Mouse (Mus musculus): ENCODE data around the gene Slc2a3. TPM values are rescaled to one million over a fixed set of nuclear protein-coding genes. Genes with fewer than 3 reads are reported as not detected.
"Not testable (repeated sequence)": the region's sequence is repeated elsewhere in the genome, so short reads cannot be mapped to it uniquely, and the experiment has no call there.

The Slc2a3 gene
- polyA plus RNA-seq, 1 experiment from 2014 or later, result 12.1 TPM

- Histone ChIP-seq H3K4me2 (ENCODE audit: low read depth, low read length) (peak overlapping the region; percentile 75), H3K27ac (ENCODE audit: low read length) (no peak overlapping the region), H3K27me3 (ENCODE audit: control insufficient read depth, insufficient read depth, low read length) (peaks cover 2% of the 10 kb centered on the region), H3K9ac (ENCODE audit: low read length) (peak overlapping the region; percentile 61), H3K36me3 (ENCODE audit: control insufficient read depth, insufficient read depth, low read length) (no peaks in the 10 kb centered on the region), H3K9me3 (replicated peaks; ENCODE audit: control insufficient read depth, low read length) (no peaks in the 10 kb centered on the region), H3K4me3 (replicated peaks; ENCODE audit: low read length) (peak overlapping the region; percentile 56), H3K4me1 (ENCODE audit: control insufficient read depth, insufficient read depth, low read length) (no peaks in the 10 kb centered on the region; the same call in 1 of the 2 replicates)
- no peak for ATAC-seq (ENCODE audit: insufficient read depth, low FRiP score)
- WGBS, result 8% methylated on average over 25 of the region's 25 CpGs
Measured at GRCm38 (mm10) chr6:122741460-122742227, 59.8 kb downstream of the Slc2a3 start.

GRCm38 (mm10) chr6:122739952-122740351 lies 61.5 kb downstream of the Slc2a3 start:
- ATAC-seq (ENCODE audit: insufficient read depth, low FRiP score), result peak; percentile 36
- H3K4me2 ChIP-seq (ENCODE audit: low read depth, low read length), result peak overlapping the region; percentile 33; the same call in 1 of the 2 replicates
- WGBS, result 11% methylated on average over 8 of the region's 8 CpGs

GRCm38 (mm10) chr6:122719942-122720341 lies 81.5 kb downstream of the Slc2a3 start:
- H3K9ac ChIP-seq (ENCODE audit: low read length), result no peak overlapping the region
- no peaks in the 10 kb centered on the region for H3K36me3 ChIP-seq (ENCODE audit: control insufficient read depth, insufficient read depth, low read length)
- no peaks in the 10 kb centered on the region for H3K4me1 ChIP-seq (ENCODE audit: control insufficient read depth, insufficient read depth, low read length)
- H3K4me3 ChIP-seq (replicated peaks; ENCODE audit: low read length), result no peak overlapping the region
- WGBS, result 34% methylated on average over 2 of the region's 2 CpGs
- no peak overlapping the region for H3K27ac ChIP-seq (ENCODE audit: low read length)
- no peak overlapping the region for H3K4me2 ChIP-seq (ENCODE audit: low read depth, low read length)
- ATAC-seq (ENCODE audit: insufficient read depth, low FRiP score), result no peak
- no peaks in the 10 kb centered on the region for H3K27me3 ChIP-seq (ENCODE audit: control insufficient read depth, insufficient read depth, low read length)
- H3K9me3 ChIP-seq (replicated peaks; ENCODE audit: control insufficient read depth, low read length), result no peaks in the 10 kb centered on the region

More at GRCm38 (mm10) chr6:122739952-122740351, 61.5 kb downstream of the Slc2a3 start:
- H3K9me3 ChIP-seq (replicated peaks; ENCODE audit: control insufficient read depth, low read length), result no peaks in the 10 kb centered on the region
- peaks cover 2% of the 10 kb centered on the region for H3K27me3 ChIP-seq (ENCODE audit: control insufficient read depth, insufficient read depth, low read length)
- no peak overlapping the region for H3K4me3 ChIP-seq (replicated peaks; ENCODE audit: low read length)
- no peak overlapping the region for H3K27ac ChIP-seq (ENCODE audit: low read length)
- H3K4me1 ChIP-seq (ENCODE audit: control insufficient read depth, insufficient read depth, low read length), result no peaks in the 10 kb centered on the region; the same call in 1 of the 2 replicates
- no peak overlapping the region for H3K9ac ChIP-seq (ENCODE audit: low read length)
- no peaks in the 10 kb centered on the region for H3K36me3 ChIP-seq (ENCODE audit: control insufficient read depth, insufficient read depth, low read length)

GRCm38 (mm10) chr6:122718224-122718623 lies 83.2 kb downstream of the Slc2a3 start:
- not testable (repeated sequence) for H3K4me3 ChIP-seq (replicated peaks; ENCODE audit: low read length); ATAC-seq (ENCODE audit: insufficient read depth, low FRiP score); H3K9ac ChIP-seq (ENCODE audit: low read length); H3K4me2 ChIP-seq (ENCODE audit: low read depth, low read length); H3K9me3 ChIP-seq (replicated peaks; ENCODE audit: control insufficient read depth, low read length); H3K27ac ChIP-seq (ENCODE audit: low read length); H3K4me1 ChIP-seq (ENCODE audit: control insufficient read depth, insufficient read depth, low read length); H3K36me3 ChIP-seq (ENCODE audit: control insufficient read depth, insufficient read depth, low read length); H3K27me3 ChIP-seq (ENCODE audit: control insufficient read depth, insufficient read depth, low read length)
- WGBS, result 90% methylated on average over 1 of the region's 1 CpGs

GRCm38 (mm10) chr6:122715886-122716285 lies 85.6 kb downstream of the Slc2a3 start:
- no peaks in the 10 kb centered on the region for H3K36me3 ChIP-seq (ENCODE audit: control insufficient read depth, insufficient read depth, low read length)
- H3K27ac ChIP-seq (ENCODE audit: low read length), result no peak overlapping the region
- no peak overlapping the region for H3K4me2 ChIP-seq (ENCODE audit: low read depth, low read length)
- no peaks in the 10 kb centered on the region for H3K4me1 ChIP-seq (ENCODE audit: control insufficient read depth, insufficient read depth, low read length)
- no peak overlapping the region for H3K9ac ChIP-seq (ENCODE audit: low read length)
- H3K27me3 ChIP-seq (ENCODE audit: control insufficient read depth, insufficient read depth, low read length), result no peaks in the 10 kb centered on the region
- no peak for ATAC-seq (ENCODE audit: insufficient read depth, low FRiP score)
- WGBS, result 12% methylated on average over 4 of the region's 4 CpGs
- no peak overlapping the region for H3K4me3 ChIP-seq (replicated peaks; ENCODE audit: low read length)
- H3K9me3 ChIP-seq (replicated peaks; ENCODE audit: control insufficient read depth, low read length), result no peaks in the 10 kb centered on the region

GRCm38 (mm10) chr6:122714707-122715365 lies 86.6 kb downstream of the Slc2a3 start:
- no peaks in the 10 kb centered on the region for H3K36me3 ChIP-seq (ENCODE audit: control insufficient read depth, insufficient read depth, low read length)
- WGBS, result 33% methylated on average over 7 of the region's 7 CpGs
- no peak overlapping the region for H3K4me2 ChIP-seq (ENCODE audit: low read depth, low read length)
- H3K9ac ChIP-seq (ENCODE audit: low read length), result no peak overlapping the region
- H3K27me3 ChIP-seq (ENCODE audit: control insufficient read depth, insufficient read depth, low read length), result no peaks in the 10 kb centered on the region
- ATAC-seq (ENCODE audit: insufficient read depth, low FRiP score), result no peak
- H3K9me3 ChIP-seq (replicated peaks; ENCODE audit: control insufficient read depth, low read length), result no peaks in the 10 kb centered on the region
- no peaks in the 10 kb centered on the region for H3K4me1 ChIP-seq (ENCODE audit: control insufficient read depth, insufficient read depth, low read length)
- H3K27ac ChIP-seq (ENCODE audit: low read length), result no peak overlapping the region
- no peak overlapping the region for H3K4me3 ChIP-seq (replicated peaks; ENCODE audit: low read length)

GRCm38 (mm10) chr6:122713116-122713515 lies 88.3 kb downstream of the Slc2a3 start:
- H3K4me3 ChIP-seq (replicated peaks; ENCODE audit: low read length); H3K9ac ChIP-seq (ENCODE audit: low read length); H3K27ac ChIP-seq (ENCODE audit: low read length); H3K4me2 ChIP-seq (ENCODE audit: low read depth, low read length); H3K9me3 ChIP-seq (replicated peaks; ENCODE audit: control insufficient read depth, low read length); H3K27me3 ChIP-seq (ENCODE audit: control insufficient read depth, insufficient read depth, low read length); H3K4me1 ChIP-seq (ENCODE audit: control insufficient read depth, insufficient read depth, low read length); H3K36me3 ChIP-seq (ENCODE audit: control insufficient read depth, insufficient read depth, low read length); ATAC-seq (ENCODE audit: insufficient read depth, low FRiP score): not testable (repeated sequence)
- 89% methylated on average over 7 of the region's 7 CpGs for WGBS

GRCm38 (mm10) chr6:122711455-122711854 lies 90.0 kb downstream of the Slc2a3 start:
- WGBS, result 76% methylated on average over 2 of the region's 2 CpGs
- H3K9ac ChIP-seq (ENCODE audit: low read length), result no peak overlapping the region

GRCm38 (mm10) chr6:122708826-122709225 lies 92.6 kb downstream of the Slc2a3 start:
- H3K27ac ChIP-seq (ENCODE audit: low read length), result no peak overlapping the region
- H3K27me3 ChIP-seq (ENCODE audit: control insufficient read depth, insufficient read depth, low read length), result no peaks in the 10 kb centered on the region
- no peak overlapping the region for H3K4me3 ChIP-seq (replicated peaks; ENCODE audit: low read length)
- 51% methylated on average over 4 of the region's 4 CpGs for whole genome bisulfite sequencing
- no peaks in the 10 kb centered on the region for H3K9me3 ChIP-seq (replicated peaks; ENCODE audit: control insufficient read depth, low read length)
- no peak overlapping the region for H3K4me2 ChIP-seq (ENCODE audit: low read depth, low read length)
- no peak for ATAC-seq (ENCODE audit: insufficient read depth, low FRiP score)
- no peaks in the 10 kb centered on the region for H3K36me3 ChIP-seq (ENCODE audit: control insufficient read depth, insufficient read depth, low read length)
- no peak overlapping the region for H3K9ac ChIP-seq (ENCODE audit: low read length)
- no peaks in the 10 kb centered on the region for H3K4me1 ChIP-seq (ENCODE audit: control insufficient read depth, insufficient read depth, low read length)

More at GRCm38 (mm10) chr6:122711455-122711854, 90.0 kb downstream of the Slc2a3 start:
- no peaks in the 10 kb centered on the region for H3K4me1 ChIP-seq (ENCODE audit: control insufficient read depth, insufficient read depth, low read length)
- ATAC-seq (ENCODE audit: insufficient read depth, low FRiP score), result no peak
- H3K27me3 ChIP-seq (ENCODE audit: control insufficient read depth, insufficient read depth, low read length), result no peaks in the 10 kb centered on the region
- H3K4me2 ChIP-seq (ENCODE audit: low read depth, low read length), result no peak overlapping the region
- no peak overlapping the region for H3K4me3 ChIP-seq (replicated peaks; ENCODE audit: low read length)
- no peak overlapping the region for H3K27ac ChIP-seq (ENCODE audit: low read length)
- H3K9me3 ChIP-seq (replicated peaks; ENCODE audit: control insufficient read depth, low read length), result no peaks in the 10 kb centered on the region
- H3K36me3 ChIP-seq (ENCODE audit: control insufficient read depth, insufficient read depth, low read length), result no peaks in the 10 kb centered on the region

All from stomach, embryonic 16.5 days (tissue).